Mouse (Mus musculus): ENCODE data around the gene Ccdc134. TPM values are rescaled to one million over a fixed set of nuclear protein-coding genes. Genes with fewer than 3 reads are reported as not detected.

The Ccdc134 gene
- total and polyA plus RNA-seq, 3 experiments: 17.5 to 19.7 TPM; not detected in 1

- TF ChIP-seq GABPA (IDR thresholded peaks at IDR 0.05; ENCODE audit: low read depth, low read length) (no peak), TCF12 (IDR thresholded peaks at IDR 0.05; ENCODE audit: low read depth, low read length) (peak; percentile 91), KAT2A (conservative IDR thresholded peaks at IDR 0.05; ENCODE audit: low read depth, low read length) (no peak), SMC3 (IDR thresholded peaks at IDR 0.05; ENCODE audit: low read depth, low read length) (no peak)
Measured at GRCm38 (mm10) chr15:82146770-82147610, 19.3 kb downstream of the Ccdc134 start, which contains the start of gene Srebf2 (continued).

- TF ChIP-seq SIN3A (IDR thresholded peaks at IDR 0.05; ENCODE audit: low read length) (no peak), UBTF (IDR thresholded peaks at IDR 0.05; ENCODE audit: borderline replicate concordance, insufficient read depth, low read depth, low read length) (0 out of 2 replicates have a peak, but pooled peaks have one; percentile 42), POLR2A (IDR thresholded peaks at IDR 0.05; ENCODE audit: control insufficient read depth in 1 of 2, insufficient read depth in 1 of 2, low read depth in 1 of 2, low read length in 2 of 2, poor library complexity in 1 of 2) (no peak), MYB (IDR thresholded peaks at IDR 0.05; ENCODE audit: low read depth, low read length) (no peak), MXI1 (IDR thresholded peaks at IDR 0.05; ENCODE audit: low read depth, low read length) (peak; percentile 49; the same call in 1 of the 2 replicates), MEF2A (IDR thresholded peaks at IDR 0.05; ENCODE audit: extremely low read depth, insufficient replicate concordance, low read depth, low read length, poor library complexity, severe bottlenecking) (no peak), ZMIZ1 (IDR thresholded peaks at IDR 0.05; ENCODE audit: low read depth, low read length) (no peak), TAL1 (IDR thresholded peaks at IDR 0.05; ENCODE audit: low read length) (no peak), CHD1 (IDR thresholded peaks at IDR 0.05; ENCODE audit: low read depth, low read length) (no peak), TCF12 (IDR thresholded peaks at IDR 0.05; ENCODE audit: low read depth, low read length) (no peak), GABPA (IDR thresholded peaks at IDR 0.05; ENCODE audit: low read depth, low read length) (no peak)
- Histone ChIP-seq H3K36me3 (ENCODE audit: control insufficient read depth in 1 of 2, insufficient read depth in 2 of 2, low read length in 2 of 2) (peaks cover 0 to 28% of the 10 kb centered on the region in 2 experiments; a peak in 2 of 4 replicates), H3K27me3 (ENCODE audit: control insufficient read depth in 1 of 2, insufficient read depth in 2 of 2, low read length in 2 of 2) (no peaks in the 10 kb centered on the region), H3K9me3 (replicated peaks; ENCODE audit: insufficient read depth, low read length) (no peaks in the 10 kb centered on the region), H3K4me3 (ENCODE audit: control insufficient read depth in 1 of 2, insufficient read depth in 1 of 2, low read depth in 2 of 2, low read length in 2 of 2) (peak overlapping the region; percentile 70 to 100), H3K4me1 (ENCODE audit: control insufficient read depth in 1 of 2, insufficient read depth in 2 of 2, low read length in 2 of 2) (peaks cover 0 to 27% of the 10 kb centered on the region in 2 experiments; a peak in 3 of 4 replicates), H3K79me2 (ENCODE audit: control insufficient read depth, insufficient read depth, low read length, poor library complexity) (peaks cover 39% of the 10 kb centered on the region), H3K27ac (ENCODE audit: control insufficient read depth, low read depth, low read length) (no peak overlapping the region), H3K9ac (ENCODE audit: control insufficient read depth, low read depth, low read length, poor library complexity, severe bottlenecking) (peak overlapping the region; percentile 99)
- DNase-seq (ENCODE audit: low read depth, low spot score): peak; percentile 54
Measured at GRCm38 (mm10) chr15:82147611-82148111, 19.9 kb downstream of the Ccdc134 start.

- H3K27me3 ChIP-seq (ENCODE audit: control insufficient read depth in 1 of 2, insufficient read depth in 2 of 2, low read length in 2 of 2): no peaks in the 10 kb centered on the region
- peak overlapping the region; percentile 70 to 100 for H3K4me3 ChIP-seq (ENCODE audit: control insufficient read depth in 1 of 2, insufficient read depth in 1 of 2, low read depth in 2 of 2, low read length in 2 of 2)
- H3K27ac ChIP-seq (ENCODE audit: control insufficient read depth, low read depth, low read length): peak overlapping the region; percentile 18; the same call in 1 of the 2 replicates
- DNase-seq (ENCODE audit: low read depth, low spot score): peak; percentile 60
- H3K79me2 ChIP-seq (ENCODE audit: control insufficient read depth, insufficient read depth, low read length, poor library complexity): peaks cover 45% of the 10 kb centered on the region
- H3K4me1 ChIP-seq (ENCODE audit: control insufficient read depth in 1 of 2, insufficient read depth in 2 of 2, low read length in 2 of 2): peaks cover 0 to 27% of the 10 kb centered on the region in 2 experiments; a peak in 3 of 4 replicates
- peak overlapping the region; percentile 99 for H3K9ac ChIP-seq (ENCODE audit: control insufficient read depth, low read depth, low read length, poor library complexity, severe bottlenecking)
- no peaks in the 10 kb centered on the region for H3K9me3 ChIP-seq (replicated peaks; ENCODE audit: insufficient read depth, low read length)
- H3K36me3 ChIP-seq (ENCODE audit: control insufficient read depth in 1 of 2, insufficient read depth in 2 of 2, low read length in 2 of 2): peaks cover 0 to 28% of the 10 kb centered on the region in 2 experiments; a peak in 3 of 4 replicates
- TF ChIP-seq GATA1 (IDR thresholded peaks at IDR 0.05; ENCODE audit: low read depth, low read length) (0 out of 2 replicates have a peak, but pooled peaks have one; percentile 10), BHLHE40 (IDR thresholded peaks at IDR 0.05; ENCODE audit: borderline replicate concordance, low read depth, low read length) (no peak), EP300 (IDR thresholded peaks at IDR 0.05; ENCODE audit: low read depth in 1 of 2, low read length in 2 of 2) (0 out of 4 replicates have a peak, but pooled peaks of 1 of the 2 experiments have one; percentile 6), CHD2 (IDR thresholded peaks at IDR 0.05; ENCODE audit: low read length) (no peak), E2F4 (IDR thresholded peaks at IDR 0.05; ENCODE audit: borderline replicate concordance, low read depth, low read length) (no peak), MAFK (IDR thresholded peaks at IDR 0.05; ENCODE audit: borderline replicate concordance, low read depth, low read length) (no peak), ELF1 (IDR thresholded peaks at IDR 0.05; ENCODE audit: low read depth, low read length) (no peak), USF1 (IDR thresholded peaks at IDR 0.05; ENCODE audit: low read depth, low read length) (no peak), JUND (IDR thresholded peaks at IDR 0.05; ENCODE audit: low read depth, low read length) (no peak), ZMIZ1 (IDR thresholded peaks at IDR 0.05; ENCODE audit: low read depth, low read length) (no peak), MAZ (IDR thresholded peaks at IDR 0.05; ENCODE audit: low read depth, low read length) (no peak), TAL1 (IDR thresholded peaks at IDR 0.05; ENCODE audit: low read length) (no peak), MAX (IDR thresholded peaks at IDR 0.05; ENCODE audit: low read length) (no peak), UBTF (IDR thresholded peaks at IDR 0.05; ENCODE audit: borderline replicate concordance, insufficient read depth, low read depth, low read length) (no peak), ZC3H11A (IDR thresholded peaks at IDR 0.05; ENCODE audit: low read depth, low read length) (no peak), POLR2AphosphoS2 (IDR thresholded peaks at IDR 0.05; ENCODE audit: low read length) (no peak), MXI1 (IDR thresholded peaks at IDR 0.05; ENCODE audit: low read depth, low read length) (peak; percentile 23; the same call in 1 of the 2 replicates)
Measured at GRCm38 (mm10) chr15:82148510-82148911, 20.8 kb downstream of the Ccdc134 start.
